Mouse (Mus musculus) hindbrain, embryonic 11.5 days (tissue): ENCODE results near the gene Ube4a. TPM values are rescaled to one million over a fixed set of nuclear protein-coding genes. Genes with fewer than 3 reads are reported as not detected.

Source experiments
- ATAC-seq: fragments of 200-750 bp; cut with Nextera tagmentation; 2 replicates; pipeline ENCODE4 v1.8.0; 2017; ENCODE audit warnings: mild to moderate bottlenecking, moderate TSS enrichment, moderate library complexity; ENCODE audit not compliant: low FRiP score
- DNase-seq: peaks from one replicate; pipeline ENCODE4 v3.0.0-alpha.2; 2015; ENCODE audit warnings: low spot score
- H3K27ac ChIP-seq: fragments of 300-500 bp; sonication (generic); 2 replicates; pipeline ENCODE4 v1.5.1; 2014; ENCODE audit warnings: mild to moderate bottlenecking, low read depth, low read length
- H3K27me3 ChIP-seq: fragments of 300-500 bp; sonication (generic); 2 replicates; pipeline ENCODE4 v1.6.1; 2014; ENCODE audit warnings: mild to moderate bottlenecking, low read length, moderate library complexity, mixed read lengths; ENCODE audit not compliant: control insufficient read depth, insufficient read depth
- H3K36me3 ChIP-seq: fragments of 300-500 bp; sonication (generic); 2 replicates; pipeline ENCODE4 v1.6.1; 2014; ENCODE audit warnings: mild to moderate bottlenecking, low read length, moderate library complexity, mixed read lengths; ENCODE audit not compliant: control insufficient read depth, insufficient read depth
- H3K4me1 ChIP-seq: fragments of 300-500 bp; sonication (generic); replicated peaks from 2 replicates; pipeline ENCODE4 v1.6.1; 2014; ENCODE audit warnings: low read length, mixed read lengths; ENCODE audit not compliant: control insufficient read depth, insufficient read depth
- H3K4me2 ChIP-seq: fragments of 300-500 bp; sonication (generic); replicated peaks from 2 replicates; pipeline ENCODE4 v1.6.1; 2014; ENCODE audit warnings: mild to moderate bottlenecking, low read depth, low read length
- H3K4me3 ChIP-seq: fragments of 300-500 bp; sonication (generic); 2 replicates; pipeline ENCODE4 v1.5.1; 2014; ENCODE audit warnings: low read depth, low read length
- H3K9ac ChIP-seq: fragments of 300-500 bp; sonication (generic); 2 replicates; pipeline ENCODE4 v1.6.1; 2014; ENCODE audit warnings: low read depth, low read length
- H3K9me3 ChIP-seq: fragments of 300-500 bp; sonication (generic); 2 replicates; pipeline ENCODE4 v1.6.1; 2016; ENCODE audit warnings: low read length; ENCODE audit not compliant: control insufficient read depth
- WGBS: fragments of 180-500 bp; shearing (Covaris S2); extraction: QIAGEN DNeasy Blood & Tissue Kit; methylation state at CpG from one replicate; pipeline ENCODE4 v1.1.7; 2014; 5-methylcytosine and 5-hydroxymethylcytosine counted together
- polyA plus RNA-seq: library from polyadenylated mRNA; unstranded; fragments of >200 nt; fragmentation: Nextera tagmentation; extraction: Ambion mirVana; gene quantifications from 2 replicates; pipeline ENCODE4 v1.2.1, GENCODE M21; 2014

Ube4a gene
- polyA plus RNA-seq, 1 experiment from 2014 or later, result 47.3 TPM

GRCm38 (mm10) chr9:44877686-44878085 lies 87.7 kb downstream of the Ube4a start:
- Histone ChIP-seq H3K36me3 (no peaks in the 10 kb centered on the region; the same call in 1 of the 2 replicates), H3K4me2 (no peak overlapping the region), H3K9ac (no peak overlapping the region), H3K9me3 (no peaks in the 10 kb centered on the region), H3K4me1 (peaks cover 5% of the 10 kb centered on the region; the same call in 1 of the 2 replicates), H3K4me3 (no peak overlapping the region), H3K27ac (no peak overlapping the region), H3K27me3 (no peaks in the 10 kb centered on the region)
- DNase-seq, result no peak
- no peak for ATAC-seq
- 93% methylated on average over 7 of the region's 7 CpGs for WGBS

DNA sequence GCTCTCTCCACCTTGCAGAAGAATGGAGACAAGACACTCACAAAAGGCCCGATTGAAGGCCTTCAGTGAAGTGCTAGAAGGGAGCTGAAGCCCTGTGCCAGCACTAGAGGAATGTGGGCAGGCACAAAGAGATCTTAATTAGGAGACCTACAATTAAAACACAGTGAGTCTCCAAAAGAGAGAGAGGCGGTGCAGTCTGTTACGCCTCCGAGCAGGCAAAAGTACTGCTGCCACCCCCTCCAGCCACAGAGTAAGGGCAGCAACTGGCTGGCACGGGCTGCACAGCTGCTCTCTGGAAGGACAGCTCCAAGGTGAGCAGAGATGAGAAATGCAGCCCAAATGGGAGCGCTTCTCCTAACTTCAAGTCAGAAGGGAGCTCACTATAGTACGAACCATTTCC lies 89.9 kb downstream of the Ube4a start:
- DNase-seq (no peak), ATAC-seq (no peak)
- Histone ChIP-seq H3K4me1 (peaks cover 5% of the 10 kb centered on the region; the same call in 1 of the 2 replicates), H3K4me3 (no peak overlapping the region), H3K27ac (no peak overlapping the region), H3K4me2 (no peak overlapping the region), H3K9me3 (no peaks in the 10 kb centered on the region), H3K27me3 (no peaks in the 10 kb centered on the region), H3K36me3 (no peaks in the 10 kb centered on the region; the same call in 1 of the 2 replicates), H3K9ac (no peak overlapping the region)
- 63% methylated on average over 7 of the region's 7 CpGs for WGBS

DNA sequence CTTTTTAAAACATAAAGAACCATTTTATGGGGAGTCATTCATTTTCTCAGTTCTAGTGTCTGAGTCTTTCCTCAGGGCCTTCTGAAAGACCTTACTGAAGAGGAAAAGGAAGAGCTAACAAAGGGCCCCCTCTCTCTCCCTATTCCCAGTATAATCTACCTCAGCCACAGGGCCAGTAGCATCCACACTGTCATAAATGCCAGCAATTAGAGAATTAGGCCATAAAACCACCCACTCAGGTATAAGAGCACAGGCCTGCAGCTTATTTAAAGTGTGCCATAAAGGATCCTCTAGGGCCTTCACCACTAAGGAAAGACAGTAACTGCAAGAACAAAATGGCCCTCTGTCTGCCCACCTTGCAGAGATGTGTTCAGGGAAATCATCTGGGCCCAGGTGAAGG lies 91.2 kb downstream of the Ube4a start:
- Histone ChIP-seq H3K9ac (no peak overlapping the region), H3K9me3 (no peaks in the 10 kb centered on the region), H3K4me2 (no peak overlapping the region), H3K27me3 (no peaks in the 10 kb centered on the region), H3K4me1 (0 out of 2 replicates have a peak, but pooled peaks cover 2% of the 10 kb centered on the region), H3K36me3 (no peaks in the 10 kb centered on the region; the same call in 1 of the 2 replicates), H3K4me3 (no peak overlapping the region), H3K27ac (no peak overlapping the region)
- no peak for ATAC-seq
- no peak for DNase-seq

- no peak for ATAC-seq
- 87% methylated on average over 5 of the region's 5 CpGs for WGBS
Observed at GRCm38 (mm10) chr9:44873665-44874064, 91.7 kb downstream of the Ube4a start.

More at GRCm38 (mm10) chr9:44873665-44874064, 91.7 kb downstream of the Ube4a start:
- no peaks in the 10 kb centered on the region for H3K9me3 ChIP-seq
- no peak overlapping the region for H3K4me2 ChIP-seq
- no peaks in the 10 kb centered on the region; the same call in 1 of the 2 replicates for H3K36me3 ChIP-seq
- H3K27ac ChIP-seq, result no peak overlapping the region
- no peak for DNase-seq
- 0 out of 2 replicates have a peak, but pooled peaks cover 2% of the 10 kb centered on the region for H3K4me1 ChIP-seq
- no peaks in the 10 kb centered on the region for H3K27me3 ChIP-seq
- H3K9ac ChIP-seq, result no peak overlapping the region
- H3K4me3 ChIP-seq, result no peak overlapping the region

Other genes with a start within 250 kb of the Ube4a start
- 36.0 and 36.3 TPM in 2 replicates for gene Phldb1, start 230.4 kb downstream of the Ube4a start, polyA plus RNA-seq
- 198 and 204 TPM in 2 replicates for gene Arcn1, start 197.8 kb downstream of the Ube4a start, polyA plus RNA-seq
- gene Ift46, start 197.7 kb downstream of the Ube4a start, polyA plus RNA-seq, result 142 and 154 TPM in 2 replicates
- gene Tmem25, start 166.3 kb downstream of the Ube4a start, polyA plus RNA-seq, result 2.5 and 3.6 TPM in 2 replicates
- not detected in 2 replicates for gene Ttc36, start 162.5 kb downstream of the Ube4a start, polyA plus RNA-seq
- gene Kmt2a, start 84.3 kb downstream of the Ube4a start, polyA plus RNA-seq, result 17.3 and 26.2 TPM in 2 replicates
- 592 and 606 TPM in 2 replicates for gene Atp5l, start 44.9 kb downstream of the Ube4a start, polyA plus RNA-seq
- gene Cd3g, start 14.8 kb upstream of the Ube4a start, polyA plus RNA-seq, result not detected in 2 replicates
- gene Cd3d, start 16.2 kb upstream of the Ube4a start, polyA plus RNA-seq, result not detected in 2 replicates
- not detected in 2 replicates for gene Cd3e, start 44.0 kb upstream of the Ube4a start, polyA plus RNA-seq
- 2.6 and 3.8 TPM in 2 replicates for gene Mpzl2, start 74.2 kb upstream of the Ube4a start, polyA plus RNA-seq
- gene Mpzl3, start 89.6 kb upstream of the Ube4a start, polyA plus RNA-seq, result 1.7 and 2.8 TPM in 2 replicates
- 0.31 and 0.36 TPM in 2 replicates for gene Jaml, start 113.6 kb upstream of the Ube4a start, polyA plus RNA-seq
- 3.8 and 4.7 TPM in 2 replicates for gene Scn2b, start 152.2 kb upstream of the Ube4a start, polyA plus RNA-seq
- gene Scn4b, start 172.8 kb upstream of the Ube4a start, polyA plus RNA-seq, result 0.12 and 0.14 TPM in 2 replicates
- gene BC049352, start 216.4 kb upstream of the Ube4a start, polyA plus RNA-seq, result not detected in 2 replicates
- gene Tmprss4, start 238.5 kb upstream of the Ube4a start, polyA plus RNA-seq, result 0.15 TPM in 1 of 2 replicates, not detected in the other